Mouse (Mus musculus) megakaryocyte, embryonic 14.5 days (primary cell): Measurements from ENCODE around the gene 1700025B11Rik. TPM values are rescaled to one million over a fixed set of nuclear protein-coding genes. Genes with fewer than 3 reads are reported as not detected.
"Not testable (repeated sequence)": the region's sequence is repeated elsewhere in the genome, so short reads cannot be mapped to it uniquely, and the experiment has no call there.

ENCODE experiments used
- H3K27me3 ChIP-seq: replicated peaks from 2 replicates; pipeline ENCODE3; 2012; ENCODE audit warnings: inconsistent platforms
- H3K36me3 ChIP-seq: replicated peaks from 2 replicates; pipeline ENCODE3; 2012; ENCODE audit warnings: low read length, inconsistent platforms, mixed read lengths
- H3K4me1 ChIP-seq: 2 replicates; pipeline ENCODE4 v1.6.1; 2012; ENCODE audit warnings: inconsistent platforms
- H3K4me3 ChIP-seq: replicated peaks from 2 replicates; pipeline ENCODE3; 2012; ENCODE audit warnings: moderate library complexity, mild to moderate bottlenecking, inconsistent platforms
- H3K9me3 ChIP-seq: 2 replicates; pipeline ENCODE4 v1.6.1; 2012; ENCODE audit warnings: inconsistent platforms
- FLI1 ChIP-seq: IDR thresholded peaks from 2 replicates; pipeline ENCODE4 v1.6.1; 2012; ENCODE audit warnings: low read length, inconsistent platforms, mixed read lengths
- GATA1 ChIP-seq: IDR thresholded peaks from 3 replicates; pipeline ENCODE4 v1.6.1; 2012; ENCODE audit warnings: mixed read lengths, low read length, inconsistent platforms, borderline replicate concordance
- polyA plus RNA-seq: library from polyadenylated mRNA; stranded (reverse); fragments of >175 nt; gene quantifications from 2 replicates; pipeline ENCODE4 v1.2.3, GENCODE M21; 2012; ENCODE audit warnings: low replicate concordance; ENCODE audit not compliant: insufficient read depth

1700025B11Rik gene
- polyA plus RNA-seq, 1 experiment = not detected

DNA sequence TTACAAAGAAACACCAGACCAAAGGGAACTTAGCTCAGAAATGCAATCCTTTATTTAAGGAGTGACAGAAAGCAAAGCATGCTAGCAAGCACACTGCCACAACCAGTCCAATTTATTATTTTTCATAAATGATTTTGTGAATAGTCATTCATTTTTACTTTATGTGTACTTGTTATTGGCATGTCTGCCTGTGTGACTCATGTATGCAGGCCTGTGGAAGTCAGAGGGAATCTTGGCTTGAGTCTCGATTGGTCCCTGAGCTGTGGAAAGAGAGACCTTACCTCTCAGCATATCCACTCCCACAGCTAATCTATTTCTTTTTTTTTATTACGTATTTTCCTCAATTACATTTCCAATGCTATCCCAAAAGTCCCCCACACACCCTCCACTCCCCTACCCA, 17.1 kb upstream of the 1700025B11Rik start:
- Histone ChIP-seq H3K27me3 (peaks cover 2% of the 10 kb centered on the region), H3K9me3 (0 out of 2 replicates have a peak, but pooled peaks cover 4% of the 10 kb centered on the region), H3K36me3 (no peaks in the 10 kb centered on the region), H3K4me1 (no peaks in the 10 kb centered on the region), H3K4me3 (no peak overlapping the region)
- TF ChIP-seq FLI1 (no peak), GATA1 (no peak)

GRCm38 (mm10) chr15:77563219-77563618, 1.5 kb upstream of the 1700025B11Rik start:
- H3K4me1 ChIP-seq = no peaks in the 10 kb centered on the region
- H3K36me3 ChIP-seq = no peaks in the 10 kb centered on the region
- no peaks in the 10 kb centered on the region for H3K9me3 ChIP-seq
- H3K4me3 ChIP-seq = no peak overlapping the region
- no peaks in the 10 kb centered on the region for H3K27me3 ChIP-seq
- TF ChIP-seq FLI1 = no peak

- H3K4me3 ChIP-seq, H3K27me3 ChIP-seq: not testable (repeated sequence)
These were observed 22.5 kb downstream of the 1700025B11Rik start for GRCm38 (mm10) chr15:77539221-77539620.

GRCm38 (mm10) chr15:77533216-77533615, 28.5 kb downstream of the 1700025B11Rik start, which contains the start of gene Apol7c:
Apol7c (minus strand) TSS chr15:77533316.
- H3K4me1 ChIP-seq = no peaks in the 10 kb centered on the region
- H3K4me3 ChIP-seq = no peak within 1 kb of the TSS
- H3K27me3 ChIP-seq = no peaks in the 10 kb centered on the region
- H3K36me3 ChIP-seq = no peaks in the 10 kb centered on the region
- TF ChIP-seq GATA1 = no peak
- H3K9me3 ChIP-seq = no peaks in the 10 kb centered on the region

More at GRCm38 (mm10) chr15:77539221-77539620, 22.5 kb downstream of the 1700025B11Rik start:
- H3K36me3 ChIP-seq, H3K4me1 ChIP-seq, H3K9me3 ChIP-seq: not testable (repeated sequence)

DNA sequence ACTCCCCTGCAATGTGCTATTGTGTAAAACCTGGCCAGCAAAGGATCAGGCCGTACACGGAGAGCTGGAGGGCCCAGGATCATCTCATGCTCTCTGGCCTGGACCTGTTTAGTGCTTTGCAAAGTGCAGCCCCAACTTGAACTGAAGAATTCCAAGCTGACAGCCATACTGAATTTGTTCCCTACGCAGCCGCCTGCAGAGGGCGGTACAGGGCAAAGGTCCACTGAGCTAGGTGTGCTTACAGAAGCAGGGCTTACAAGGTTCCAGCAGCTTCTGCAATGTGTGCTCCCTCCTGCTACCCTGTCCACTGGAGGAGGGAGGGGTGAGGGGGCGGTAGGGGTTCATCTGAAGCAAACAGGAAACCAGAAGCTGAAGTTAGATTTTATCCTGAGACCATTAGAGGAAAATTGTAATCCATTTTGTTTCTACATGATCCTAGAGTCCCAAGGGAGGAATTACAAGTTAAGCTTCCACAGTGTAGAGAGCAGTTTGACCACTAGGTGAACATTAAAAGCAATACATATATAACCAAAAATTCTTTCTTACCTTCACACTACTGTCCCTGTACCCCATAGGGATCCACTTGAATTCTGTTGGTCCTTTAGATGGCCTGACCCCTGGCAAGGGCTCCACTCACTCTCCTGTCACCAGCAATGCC, 38.4 kb downstream of the 1700025B11Rik start:
- H3K4me1 ChIP-seq, H3K36me3 ChIP-seq, H3K9me3 ChIP-seq, H3K4me3 ChIP-seq, H3K27me3 ChIP-seq: not testable (repeated sequence)

- H3K4me3 ChIP-seq, H3K9me3 ChIP-seq, H3K27me3 ChIP-seq, H3K36me3 ChIP-seq, H3K4me1 ChIP-seq: not testable (repeated sequence)
These were observed 41.1 kb downstream of the 1700025B11Rik start for GRCm38 (mm10) chr15:77520596-77520995.

Other genes with a start within 250 kb of the 1700025B11Rik start
- not detected in 2 replicates for gene Apol7a, start 162.8 kb downstream of the 1700025B11Rik start, polyA plus RNA-seq
- gene Apol9a, start 150.8 kb downstream of the 1700025B11Rik start, polyA plus RNA-seq = not detected in 2 replicates
- gene Apol7b, start 114.4 kb downstream of the 1700025B11Rik start, polyA plus RNA-seq = not detected in 2 replicates
- not detected in 2 replicates for gene Apol10a, start 84.8 kb downstream of the 1700025B11Rik start, polyA plus RNA-seq
- gene Apol11a, start 53.6 kb downstream of the 1700025B11Rik start, polyA plus RNA-seq = not detected in 2 replicates
- gene Apol7c, start 28.6 kb downstream of the 1700025B11Rik start, polyA plus RNA-seq = not detected in 2 replicates
- not detected in 2 replicates for gene Apol10b, start 34.2 kb upstream of the 1700025B11Rik start, polyA plus RNA-seq
- not detected in 2 replicates for gene Gm36245, start 37.4 kb upstream of the 1700025B11Rik start, polyA plus RNA-seq
- 0.37 TPM in 1 of 2 replicates, not detected in the other for gene Apol11b, start 81.4 kb upstream of the 1700025B11Rik start, polyA plus RNA-seq
- gene Apol7e, start 137.0 kb upstream of the 1700025B11Rik start, polyA plus RNA-seq = not detected in 2 replicates
- gene Apol9b, start 167.1 kb upstream of the 1700025B11Rik start, polyA plus RNA-seq = 1.2 TPM in 1 of 2 replicates, not detected in the other
- gene Apol8, start 195.1 kb upstream of the 1700025B11Rik start, polyA plus RNA-seq = 0.82 and 2.7 TPM in 2 replicates